Mouse (Mus musculus) left cerebral cortex, adult 9 months (tissue): ENCODE data around the gene Dnajc22.

Source experiments
- DNase-seq, 2 experiments: peaks; one replicate each; pipeline ENCODE4 v3.0.0; 2022; ENCODE audit warnings: low spot score in 2 of 2

Dnajc22 gene

DNA sequence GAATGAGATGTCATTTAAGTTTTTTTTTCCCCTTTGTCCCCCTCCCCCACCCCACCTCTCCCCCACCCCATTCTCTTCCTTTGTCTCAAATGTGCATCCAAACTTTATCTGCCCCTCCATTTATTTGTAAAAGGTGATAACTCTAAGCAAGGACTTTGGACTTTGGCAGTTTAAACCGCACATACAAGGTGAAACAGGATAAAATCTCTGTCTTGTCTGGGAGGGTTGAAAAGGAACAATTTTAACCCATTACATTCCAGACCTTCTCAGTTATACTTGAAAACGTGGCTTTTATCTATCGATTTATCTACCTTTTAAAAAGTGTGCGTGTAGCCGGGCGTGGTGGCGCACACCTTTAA is 22.1 kb downstream of the Dnajc22 start:
- DNase-seq = no peak

DNA sequence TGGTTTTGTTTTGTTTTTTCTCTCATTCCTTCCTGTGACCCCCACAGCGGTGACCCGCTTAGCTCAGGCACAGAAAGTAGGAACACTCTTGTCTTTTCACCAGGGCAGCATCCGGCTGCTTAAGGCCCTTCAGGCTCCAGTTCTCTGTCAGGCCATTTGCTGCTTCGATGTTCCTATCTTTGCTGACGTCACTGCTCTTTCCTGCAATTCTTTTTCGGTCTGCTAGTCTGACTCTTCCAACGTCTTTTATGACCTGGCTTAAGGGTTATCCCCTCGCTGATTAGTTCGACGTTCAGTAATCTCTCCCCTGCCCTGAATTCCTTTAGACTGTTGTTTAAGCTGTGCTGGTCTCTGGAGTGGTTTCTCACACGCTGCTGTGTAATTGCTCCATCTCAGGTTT is 23.6 kb downstream of the Dnajc22 start:
- DNase-seq = no peak

DNA sequence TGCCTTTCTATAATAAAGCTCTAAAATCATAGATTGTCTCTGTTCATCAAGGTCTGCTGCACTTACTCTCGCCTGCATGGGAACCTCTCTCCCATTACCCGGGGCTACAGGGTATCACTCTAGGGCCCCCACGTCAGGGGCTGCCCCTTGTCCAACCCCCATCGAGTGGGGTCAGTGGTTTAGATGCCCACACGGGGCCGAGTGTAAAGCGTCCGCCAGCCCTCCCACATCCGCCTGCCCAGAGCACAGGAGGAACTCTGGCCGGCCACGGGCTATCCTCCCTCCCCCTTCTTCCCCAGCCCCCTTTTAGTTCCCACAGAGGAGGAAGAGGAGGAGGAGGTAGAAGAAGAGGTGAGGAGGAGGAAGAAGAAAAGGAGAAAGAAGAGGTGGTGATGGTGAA is 27.8 kb downstream of the Dnajc22 start:
- no peak for DNase-seq

DNA sequence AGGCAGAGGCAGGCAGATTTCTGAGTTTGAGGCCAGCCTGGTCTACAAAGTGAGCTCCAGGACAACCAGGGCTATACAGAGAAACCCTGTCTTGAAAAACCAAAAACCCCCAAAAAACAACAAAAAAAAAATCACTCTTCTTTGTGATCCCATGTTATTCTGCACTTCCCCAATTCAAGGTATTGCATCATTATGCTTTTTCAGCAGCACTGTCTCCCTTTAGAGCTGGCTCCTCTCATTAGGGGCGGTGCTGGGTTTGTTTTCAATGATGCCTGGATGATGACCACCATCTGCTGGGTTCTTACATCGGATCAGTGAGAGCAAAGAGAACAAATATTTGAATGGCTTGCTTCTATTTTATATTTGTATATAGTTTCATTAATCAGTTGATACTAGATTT is 29.7 kb downstream of the Dnajc22 start:
- no peak for DNase-seq

DNA sequence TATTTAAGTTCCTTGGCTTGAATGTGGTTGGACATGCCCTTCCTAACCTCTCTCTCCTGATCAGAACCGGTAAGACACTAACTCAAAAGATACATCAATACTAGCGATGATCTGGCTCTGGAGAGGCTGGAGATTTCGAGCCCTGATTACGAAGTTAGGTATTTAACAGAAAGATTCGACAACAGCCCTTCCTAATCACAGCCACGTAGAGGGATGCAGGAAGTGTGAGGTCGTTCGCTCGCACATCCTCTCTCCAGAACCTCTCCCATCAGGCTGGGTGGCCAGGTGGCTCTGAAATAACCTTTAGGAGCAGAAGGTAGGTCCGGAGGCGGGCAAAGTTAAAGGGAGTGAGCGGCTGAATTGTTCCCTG is 32.7 kb downstream of the Dnajc22 start, which contains the start of gene Spats2:
Spats2 (plus strand) TSS at position 206 of the 370 bp plus-strand sequence.
- DNase-seq = no peak

DNA sequence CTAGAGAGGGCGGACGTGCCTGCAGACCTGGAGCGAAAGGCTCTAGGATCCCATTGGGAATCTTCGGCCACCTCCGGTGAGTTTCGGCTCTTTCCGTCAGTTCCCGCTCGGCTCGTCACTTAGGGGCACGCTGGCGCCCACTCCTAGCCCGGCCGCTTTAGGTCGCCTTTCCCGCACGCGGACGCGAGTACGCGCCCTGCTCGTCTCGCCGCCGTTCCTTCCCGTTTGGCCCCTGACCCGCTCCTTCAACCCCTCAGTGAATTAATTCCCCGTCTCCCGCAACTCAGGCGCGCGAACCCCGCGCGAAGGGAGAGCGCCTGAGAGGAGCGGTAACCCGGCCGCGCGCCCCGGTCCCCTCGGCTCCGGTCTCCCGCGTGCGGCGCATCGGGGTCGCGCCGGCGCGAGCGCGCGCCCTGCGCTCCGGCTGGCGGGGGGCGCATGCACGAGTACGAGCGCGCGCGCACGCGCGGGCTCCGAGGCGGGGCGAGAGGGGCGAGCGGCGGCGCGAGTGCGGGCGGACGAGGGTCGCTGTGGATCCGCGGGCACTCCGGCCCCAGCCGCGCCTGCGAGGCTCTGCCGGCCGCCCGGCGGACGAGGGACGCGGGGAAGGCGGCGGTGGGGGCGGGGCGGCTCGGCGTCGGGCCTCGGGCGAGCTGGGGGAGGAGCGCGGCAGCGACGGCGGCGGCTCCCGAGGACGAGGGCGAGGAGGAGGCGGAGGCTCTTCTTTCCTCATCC is 33.3 kb downstream of the Dnajc22 start:
- DNase-seq = peak; percentile 38 to 84

DNA sequence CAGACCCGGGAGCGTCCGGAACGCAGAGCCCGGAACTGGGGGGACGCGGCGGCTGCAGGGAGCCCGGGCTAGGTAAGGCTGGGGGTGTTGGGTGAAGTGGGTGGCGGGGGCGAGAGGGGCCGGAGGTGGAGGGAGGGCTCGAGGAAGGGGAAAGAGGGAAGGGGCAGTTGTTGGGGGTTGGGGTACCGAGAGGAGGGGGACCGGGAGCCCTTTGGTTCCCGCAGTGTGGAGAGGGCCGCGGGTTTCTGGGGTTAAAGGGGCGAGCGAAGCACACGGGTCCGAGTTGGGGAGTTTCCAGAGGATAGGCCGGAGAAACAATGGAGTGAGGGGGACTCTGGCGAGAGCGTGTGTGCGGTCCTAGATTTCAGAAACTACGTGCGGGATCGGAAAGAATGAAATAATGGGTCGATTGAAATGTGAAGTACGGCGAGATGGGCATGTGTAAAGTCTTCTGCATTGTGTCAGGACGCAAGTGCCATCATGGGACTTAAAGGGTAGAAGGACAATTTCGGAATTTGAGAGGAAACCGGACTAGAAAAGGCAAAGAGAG is 33.9 kb downstream of the Dnajc22 start:
- no peak for DNase-seq

DNA sequence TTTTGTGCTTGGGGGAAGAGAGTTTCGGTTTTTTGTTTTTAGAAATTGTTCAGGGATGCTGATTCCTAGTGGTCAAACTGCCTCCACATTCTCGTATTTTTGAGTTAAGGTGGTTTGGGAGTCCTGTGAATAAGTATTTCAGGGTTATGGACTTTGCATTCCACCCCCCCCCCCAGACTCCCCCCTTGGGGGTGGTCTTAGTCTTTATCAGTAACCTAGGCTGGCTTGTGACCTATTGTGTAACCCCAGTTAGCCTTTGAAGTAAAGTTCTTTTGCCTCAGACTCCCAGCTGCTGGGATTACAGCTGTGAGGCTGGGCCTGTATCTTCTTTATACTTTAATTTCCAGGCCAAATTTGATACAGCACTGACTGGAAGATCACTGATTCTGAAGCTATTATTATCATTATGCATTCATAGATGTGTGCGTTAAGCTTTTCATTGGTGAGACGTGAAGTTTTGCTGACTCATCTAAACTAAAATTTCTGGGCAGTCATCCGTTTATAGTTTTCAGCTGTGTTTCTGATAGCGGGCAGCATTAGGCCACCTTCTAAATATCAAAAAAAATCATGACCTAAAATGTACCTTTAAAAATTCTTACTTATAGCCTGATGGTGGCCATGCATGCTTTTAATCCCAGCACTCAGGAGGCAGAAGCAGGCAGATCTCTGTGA is 35.0 kb downstream of the Dnajc22 start:
- no peak for DNase-seq

DNA sequence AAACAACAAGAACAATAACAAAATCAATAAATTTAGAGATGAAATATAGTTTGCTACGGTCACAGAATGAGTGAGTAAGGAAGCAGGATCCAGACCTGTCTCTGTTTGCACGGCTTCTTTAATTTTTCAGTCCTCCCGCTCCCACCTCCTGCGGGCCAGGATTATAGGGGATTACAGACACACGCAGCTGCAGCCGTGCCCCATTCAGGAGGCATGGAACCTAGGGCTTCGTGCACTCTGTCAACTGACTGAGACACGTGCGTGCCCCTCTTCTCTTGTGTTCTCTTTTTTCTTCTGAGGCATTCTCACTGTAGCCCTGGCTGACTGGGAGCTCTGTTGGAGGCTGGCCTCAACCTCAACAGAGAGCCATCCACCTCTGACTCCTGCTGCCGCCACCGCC is 36.5 kb downstream of the Dnajc22 start:
- no peak for DNase-seq

DNA sequence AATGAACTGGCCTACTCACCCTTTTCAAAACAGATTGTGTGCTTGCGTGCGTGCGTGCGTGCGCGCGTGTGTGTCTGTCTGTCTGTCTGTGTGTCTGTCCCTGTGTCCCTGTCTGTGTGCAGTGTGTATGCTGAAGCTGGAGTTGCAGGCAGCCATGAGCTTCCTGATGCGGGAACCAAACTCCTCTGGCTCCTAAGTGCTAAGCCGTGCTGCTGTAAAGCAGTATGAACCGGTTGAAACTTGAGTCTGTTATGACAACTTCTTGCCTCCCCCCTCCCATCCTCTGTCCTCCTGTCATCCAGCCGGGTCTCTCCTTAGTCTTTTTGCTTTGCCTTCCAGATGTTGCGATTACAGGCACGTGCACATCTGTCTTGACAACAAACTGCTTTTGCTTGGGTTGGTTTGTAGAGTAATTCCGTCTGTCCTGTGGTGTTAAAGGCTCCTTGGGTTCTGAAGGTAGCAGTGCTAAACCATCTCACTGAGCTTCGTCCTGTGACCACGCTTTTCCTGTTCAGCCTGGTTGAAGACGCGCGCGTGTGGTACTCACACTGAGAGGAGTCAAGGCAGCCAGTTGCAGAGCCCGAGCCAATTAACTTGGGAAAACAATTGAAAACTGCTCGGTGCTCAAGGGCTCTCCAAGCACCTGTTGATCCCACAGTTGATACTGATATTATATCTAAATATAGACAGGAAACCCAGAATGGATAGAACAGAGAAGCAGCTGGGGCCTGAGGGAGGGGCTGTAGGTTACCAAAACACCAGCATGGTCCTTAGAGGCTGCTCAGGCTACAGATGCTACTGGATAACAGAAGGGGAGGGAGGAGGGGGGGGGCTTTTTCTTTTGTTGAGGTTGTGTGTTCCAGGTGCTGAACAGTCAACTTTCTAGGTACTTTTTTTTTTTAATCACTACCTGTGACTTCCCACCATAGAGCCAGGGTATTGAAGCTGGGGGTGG is 37.3 kb downstream of the Dnajc22 start:
- no peak for DNase-seq

DNA sequence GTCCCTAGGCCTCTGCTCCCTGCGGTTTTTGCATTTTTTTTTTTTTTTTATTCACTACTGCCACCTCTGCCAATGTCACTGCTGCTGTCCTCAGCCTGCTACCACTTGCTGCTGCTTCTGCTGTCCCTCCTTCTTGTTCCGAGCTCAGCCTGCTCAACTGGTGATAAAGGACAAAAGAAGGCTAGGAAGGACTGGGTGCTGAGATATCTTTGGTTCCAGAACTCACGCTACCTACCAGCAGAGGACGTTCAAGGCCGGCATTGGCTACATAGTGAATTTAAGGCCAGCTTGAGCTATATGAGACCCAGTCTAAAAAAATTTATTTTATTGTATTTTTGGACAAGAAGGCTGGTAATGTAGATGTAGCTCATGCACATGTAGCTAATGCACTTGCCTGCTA is 45.4 kb downstream of the Dnajc22 start:
- no peak for DNase-seq

DNA sequence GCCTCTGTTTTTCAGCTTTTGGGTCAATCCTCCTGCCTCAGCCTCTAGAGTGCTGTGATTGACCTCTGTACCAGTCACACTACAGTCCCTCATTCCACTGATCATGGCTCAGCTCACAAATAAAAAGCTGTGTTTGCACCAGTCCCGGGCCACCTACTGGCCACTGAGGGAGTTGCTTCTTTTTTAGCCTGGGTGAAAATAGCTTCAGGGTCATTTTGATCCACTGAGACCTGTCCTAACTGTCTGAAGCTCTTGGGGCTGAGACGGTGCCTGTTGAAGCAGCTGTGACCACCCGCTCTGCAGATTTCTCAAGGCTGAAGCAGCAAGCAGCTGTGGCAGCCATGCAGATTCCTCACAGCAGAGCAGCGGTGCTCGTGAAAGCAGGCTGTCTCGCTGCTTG is 46.7 kb downstream of the Dnajc22 start:
- DNase-seq = peak in 1 of 2 experiments; percentile 16

DNA sequence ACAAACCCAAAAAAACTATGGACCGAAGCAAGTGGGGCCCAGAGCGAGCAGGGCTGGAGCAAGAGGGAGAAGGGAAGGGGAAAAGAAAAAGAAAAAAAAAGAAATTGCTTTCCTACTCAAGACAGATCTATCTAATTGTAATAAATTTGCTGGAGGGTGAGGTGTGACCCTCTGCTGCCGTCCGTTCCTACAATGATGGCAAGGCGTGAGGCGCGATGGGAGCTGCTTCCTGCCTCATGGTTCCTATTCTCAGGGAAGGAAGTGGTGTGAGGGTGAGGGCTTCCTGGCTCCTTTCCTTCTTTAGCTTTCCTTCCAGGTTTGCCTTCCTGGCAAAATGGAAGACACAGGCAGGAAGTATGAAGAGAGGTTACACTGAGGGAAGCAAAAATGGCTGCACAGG is 57.5 kb downstream of the Dnajc22 start:
- DNase-seq = no peak

DNA sequence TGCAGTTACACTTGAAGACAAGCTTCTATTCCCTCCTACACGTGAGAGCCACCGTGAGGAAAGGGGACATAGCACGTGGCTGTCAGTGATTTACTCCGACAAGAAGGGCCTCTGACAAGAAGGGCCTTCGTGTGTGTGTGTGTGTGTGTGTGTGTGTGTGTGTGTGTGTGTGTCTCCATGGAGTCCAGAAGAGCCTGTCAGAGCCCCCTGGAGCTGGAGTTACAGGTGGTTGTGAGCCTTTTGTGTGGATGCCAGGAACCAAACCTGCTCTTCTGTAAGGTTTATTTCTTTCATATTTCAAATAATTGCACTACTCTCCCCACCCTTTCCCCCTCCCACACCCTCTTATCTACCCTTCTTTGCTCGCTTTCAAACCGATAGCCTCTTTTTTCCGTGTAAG is 58.4 kb downstream of the Dnajc22 start:
- DNase-seq = no peak

DNA sequence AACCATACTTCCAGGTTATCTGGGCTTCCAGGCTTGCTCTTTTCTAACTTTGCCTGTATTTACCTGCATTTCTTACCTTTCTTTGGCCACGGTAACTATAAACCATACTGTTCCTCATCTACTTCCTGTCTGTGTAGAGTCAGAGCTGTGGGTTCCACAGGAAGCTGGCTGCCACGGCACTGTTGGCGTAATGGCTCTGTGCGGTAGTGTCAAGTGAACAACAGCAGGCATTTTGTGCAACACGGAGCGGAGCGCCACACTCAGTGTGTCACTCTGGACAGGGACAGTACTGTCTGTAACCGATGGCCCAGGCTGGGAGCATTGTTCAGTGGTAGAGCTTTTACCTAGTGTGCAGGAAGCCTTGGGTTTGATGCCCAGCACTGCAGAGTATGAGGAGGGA is 60.5 kb downstream of the Dnajc22 start:
- DNase-seq = no peak
